Mouse (Mus musculus) heart, embryonic 11.5 days (tissue): ENCODE results near the gene Hivep2. TPM values are rescaled to one million over a fixed set of nuclear protein-coding genes. Genes with fewer than 3 reads are reported as not detected.

Experiments
- ATAC-seq: fragments of 200-750 bp; cut with Nextera tagmentation; replicated peaks from 2 replicates; pipeline ENCODE4 v1.8.0; 2017; ENCODE audit warnings: moderate library complexity; ENCODE audit not compliant: insufficient number of reproducible peaks, low FRiP score, low TSS enrichment
- H3K27ac ChIP-seq: fragments of 300-500 bp; sonication (generic); 2 replicates; pipeline ENCODE4 v1.5.1; 2014; ENCODE audit warnings: mild to moderate bottlenecking, low read depth, low read length
- H3K27me3 ChIP-seq: fragments of 300-500 bp; sonication (generic); 2 replicates; pipeline ENCODE4 v1.6.1; 2014; ENCODE audit warnings: mild to moderate bottlenecking, low read length, mixed read lengths; ENCODE audit not compliant: control insufficient read depth, insufficient read depth
- H3K36me3 ChIP-seq: fragments of 300-500 bp; sonication (generic); 2 replicates; pipeline ENCODE4 v1.6.1; 2014; ENCODE audit warnings: mild to moderate bottlenecking, low read length, moderate library complexity, mixed read lengths; ENCODE audit not compliant: control insufficient read depth, insufficient read depth
- H3K4me1 ChIP-seq: fragments of 300-500 bp; sonication (generic); 2 replicates; pipeline ENCODE4 v1.6.1; 2014; ENCODE audit warnings: low read length; ENCODE audit not compliant: control insufficient read depth, insufficient read depth
- H3K4me2 ChIP-seq: fragments of 300-500 bp; sonication (generic); 2 replicates; pipeline ENCODE4 v1.6.1; 2014; ENCODE audit warnings: mild to moderate bottlenecking, moderate library complexity
- H3K4me3 ChIP-seq: fragments of 300-500 bp; sonication (generic); 2 replicates; pipeline ENCODE4 v1.5.1; 2014; ENCODE audit warnings: low read depth, low read length
- H3K9ac ChIP-seq: fragments of 300-500 bp; sonication (generic); 2 replicates; pipeline ENCODE4 v1.6.1; 2014; ENCODE audit warnings: mild to moderate bottlenecking, low read depth, low read length, moderate library complexity
- H3K9me3 ChIP-seq: fragments of 300-500 bp; sonication (generic); replicated peaks from 2 replicates; pipeline ENCODE4 v1.6.1; 2016; ENCODE audit warnings: low read length; ENCODE audit not compliant: control insufficient read depth
- WGBS: fragments of 180-500 bp; shearing (Covaris S2); extraction: QIAGEN DNeasy Blood & Tissue Kit; methylation state at CpG from one replicate; pipeline ENCODE4 v1.1.7; 2014; ENCODE audit not compliant: insufficient replicate concordance; 5-methylcytosine and 5-hydroxymethylcytosine counted together
- polyA plus RNA-seq: library from polyadenylated mRNA; unstranded; fragments of >200 nt; fragmentation: Nextera tagmentation; extraction: Ambion mirVana; gene quantifications from 2 replicates; pipeline ENCODE4 v1.2.1, GENCODE M21; 2014

Hivep2 gene
- polyA plus RNA-seq, 1 experiment from 2014 or later, result 8.0 TPM

DNA sequence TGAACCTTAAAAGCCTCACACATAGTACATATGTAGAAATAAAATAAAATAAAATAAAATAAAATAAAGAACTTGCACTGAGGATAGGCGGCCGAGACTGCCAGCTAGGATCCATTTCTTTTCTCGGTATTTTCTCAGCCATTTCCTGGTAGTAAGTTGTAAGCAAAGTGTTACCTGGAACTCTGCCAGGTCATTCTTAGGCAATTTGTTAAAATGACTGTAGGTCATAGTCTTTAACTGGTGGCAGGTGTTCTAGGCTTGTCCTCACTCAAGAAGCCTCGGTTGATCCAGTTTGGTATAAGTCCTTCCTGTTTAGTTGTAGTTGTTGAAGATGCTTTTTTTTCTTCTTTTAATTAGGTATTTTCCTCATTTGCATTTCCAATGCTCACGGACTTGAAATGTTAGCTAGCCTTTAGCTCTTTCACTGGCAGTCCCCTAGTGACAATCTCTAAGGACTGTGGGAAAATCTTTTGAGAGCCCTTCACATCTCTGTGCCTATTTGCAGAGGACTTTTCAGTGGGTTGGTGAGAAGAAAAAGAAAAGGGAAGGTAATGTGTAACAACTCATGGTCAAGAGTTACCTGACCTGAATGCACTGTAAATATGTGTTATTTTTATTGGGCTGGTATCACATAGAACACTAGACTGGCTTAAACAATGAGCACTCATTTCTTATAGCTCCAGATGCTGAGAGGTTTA, 203.1 kb downstream of the Hivep2 start:
- WGBS, result 72% methylated on average over 5 of the region's 5 CpGs
- no peak overlapping the region; the same call in 1 of the 2 replicates for H3K27ac ChIP-seq
- no peak overlapping the region for H3K9ac ChIP-seq
- H3K27me3 ChIP-seq, result no peaks in the 10 kb centered on the region
- ATAC-seq, result no peak
- no peak overlapping the region for H3K4me2 ChIP-seq
- no peaks in the 10 kb centered on the region for H3K36me3 ChIP-seq
- H3K4me1 ChIP-seq, result 0 out of 2 replicates have a peak, but pooled peaks cover 5% of the 10 kb centered on the region
- no peaks in the 10 kb centered on the region for H3K9me3 ChIP-seq
- no peak overlapping the region for H3K4me3 ChIP-seq

DNA sequence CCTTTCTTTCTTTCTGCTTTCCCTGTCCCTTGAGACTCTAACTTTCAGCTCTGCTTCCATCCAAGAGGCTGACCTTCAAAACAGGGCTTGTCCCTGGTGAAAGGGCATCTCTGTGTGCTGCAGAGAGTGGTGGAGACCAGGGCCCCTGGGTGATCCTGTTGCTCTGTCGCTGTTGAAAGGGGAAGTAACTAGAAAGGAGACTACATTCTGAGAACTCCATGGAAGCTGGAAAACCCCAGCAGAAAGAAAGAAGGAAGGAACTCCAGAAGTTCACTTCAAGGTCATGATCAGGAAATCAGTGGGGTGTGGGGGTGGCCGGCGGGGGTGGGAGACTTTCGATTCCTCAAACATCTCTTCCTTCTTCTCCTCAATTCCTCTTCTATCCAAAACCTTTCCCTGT, 208.2 kb downstream of the Hivep2 start:
- no peak overlapping the region for H3K4me2 ChIP-seq
- no peaks in the 10 kb centered on the region for H3K36me3 ChIP-seq
- no peak for ATAC-seq
- H3K4me3 ChIP-seq, result no peak overlapping the region
- no peak overlapping the region for H3K27ac ChIP-seq
- H3K27me3 ChIP-seq, result no peaks in the 10 kb centered on the region
- WGBS, result 58% methylated on average over 4 of the region's 4 CpGs
- no peaks in the 10 kb centered on the region for H3K4me1 ChIP-seq
- H3K9me3 ChIP-seq, result no peaks in the 10 kb centered on the region
- no peak overlapping the region for H3K9ac ChIP-seq

- H3K4me3 ChIP-seq, result no peak overlapping the region
- 66% methylated on average over 19 of the region's 19 CpGs for WGBS
- no peak for ATAC-seq
- H3K4me1 ChIP-seq, result no peaks in the 10 kb centered on the region
- H3K9ac ChIP-seq, result no peak overlapping the region
- no peak overlapping the region for H3K4me2 ChIP-seq
- no peak overlapping the region for H3K27ac ChIP-seq
- no peaks in the 10 kb centered on the region for H3K36me3 ChIP-seq
- no peaks in the 10 kb centered on the region for H3K9me3 ChIP-seq
- no peaks in the 10 kb centered on the region for H3K27me3 ChIP-seq
These were observed 213.8 kb downstream of the Hivep2 start for GRCm38 (mm10) chr10:14179424-14180339.

- Histone ChIP-seq H3K4me1 (peaks cover 6% of the 10 kb centered on the region), H3K36me3 (no peaks in the 10 kb centered on the region), H3K9me3 (no peaks in the 10 kb centered on the region), H3K27me3 (no peaks in the 10 kb centered on the region), H3K4me3 (no peak overlapping the region), H3K9ac (no peak overlapping the region), H3K27ac (no peak overlapping the region), H3K4me2 (no peak overlapping the region)
- ATAC-seq, result no peak
- WGBS, result 62% methylated on average over 11 of the region's 11 CpGs
These were observed 220.6 kb downstream of the Hivep2 start for GRCm38 (mm10) chr10:14186352-14186976.

- Histone ChIP-seq H3K4me2 (no peak overlapping the region), H3K4me1 (peaks cover 6% of the 10 kb centered on the region), H3K9me3 (no peaks in the 10 kb centered on the region), H3K4me3 (no peak overlapping the region), H3K36me3 (no peaks in the 10 kb centered on the region), H3K9ac (no peak overlapping the region), H3K27ac (no peak overlapping the region), H3K27me3 (no peaks in the 10 kb centered on the region)
- 18% methylated on average over 4 of the region's 4 CpGs for WGBS
- ATAC-seq, result no peak
These were observed 223.2 kb downstream of the Hivep2 start for GRCm38 (mm10) chr10:14189050-14189449.

GRCm38 (mm10) chr10:14191202-14191601, 225.3 kb downstream of the Hivep2 start:
- no peak for ATAC-seq
- WGBS, result 66% methylated on average over 10 of the region's 10 CpGs
- H3K9me3 ChIP-seq, result no peaks in the 10 kb centered on the region
- H3K36me3 ChIP-seq, result no peaks in the 10 kb centered on the region
- no peak overlapping the region for H3K4me2 ChIP-seq
- no peaks in the 10 kb centered on the region for H3K27me3 ChIP-seq
- H3K9ac ChIP-seq, result no peak overlapping the region
- H3K27ac ChIP-seq, result no peak overlapping the region
- H3K4me1 ChIP-seq, result peaks cover 6% of the 10 kb centered on the region
- H3K4me3 ChIP-seq, result no peak overlapping the region

DNA sequence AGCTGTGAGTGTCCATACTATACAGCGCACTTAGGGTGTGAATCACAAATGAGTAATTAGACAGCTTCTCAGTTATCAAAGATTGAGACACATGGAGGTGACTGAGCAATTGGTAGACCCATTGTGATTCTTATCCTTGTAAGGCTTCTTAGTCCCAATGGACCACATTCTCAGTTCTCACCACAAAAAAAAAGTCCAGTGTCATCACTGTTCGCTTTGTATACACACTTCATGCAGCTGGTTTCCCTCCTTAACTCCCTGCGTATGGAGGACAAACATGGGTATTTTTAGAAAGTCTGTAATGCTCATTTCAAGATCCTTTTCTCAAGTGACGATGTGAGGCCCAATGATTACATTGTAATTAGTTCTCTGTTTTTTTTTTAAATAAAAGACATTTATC, 226.3 kb downstream of the Hivep2 start:
- no peak overlapping the region for H3K9ac ChIP-seq
- H3K4me1 ChIP-seq, result peaks cover 6% of the 10 kb centered on the region
- H3K4me3 ChIP-seq, result no peak overlapping the region
- H3K36me3 ChIP-seq, result no peaks in the 10 kb centered on the region
- 67% methylated on average over 4 of the region's 4 CpGs for WGBS
- no peaks in the 10 kb centered on the region for H3K9me3 ChIP-seq
- ATAC-seq, result no peak
- H3K27ac ChIP-seq, result no peak overlapping the region
- H3K27me3 ChIP-seq, result no peaks in the 10 kb centered on the region
- no peak overlapping the region for H3K4me2 ChIP-seq

- Histone ChIP-seq H3K36me3 (no peaks in the 10 kb centered on the region), H3K9me3 (no peaks in the 10 kb centered on the region), H3K4me2 (no peak overlapping the region), H3K4me3 (no peak overlapping the region), H3K9ac (no peak overlapping the region), H3K4me1 (peaks cover 4% of the 10 kb centered on the region), H3K27me3 (no peaks in the 10 kb centered on the region), H3K27ac (no peak overlapping the region)
- 73% methylated on average over 4 of the region's 4 CpGs for WGBS
- no peak for ATAC-seq
These were observed 227.8 kb downstream of the Hivep2 start for GRCm38 (mm10) chr10:14193702-14194101.
